Mouse (Mus musculus) inflammation-experienced regulatory T-cells, adult 6 months (primary cell): Measurements from ENCODE around the gene Svop. TPM values are rescaled to one million over a fixed set of nuclear protein-coding genes. Genes with fewer than 3 reads are reported as not detected.

Source experiments
- ATAC-seq: one replicate; pipeline ENCODE4 v1.8.0; 2017
- polyA plus RNA-seq, 3 experiments: library from polyadenylated mRNA; unstranded; fragments of 100-300 nt; shearing (Covaris generic); gene quantifications; one replicate each; pipeline ENCODE4 v1.2.1; 2017

Gene Svop
- polyA plus RNA-seq, 3 experiments from 2014 or later = not detected

DNA sequence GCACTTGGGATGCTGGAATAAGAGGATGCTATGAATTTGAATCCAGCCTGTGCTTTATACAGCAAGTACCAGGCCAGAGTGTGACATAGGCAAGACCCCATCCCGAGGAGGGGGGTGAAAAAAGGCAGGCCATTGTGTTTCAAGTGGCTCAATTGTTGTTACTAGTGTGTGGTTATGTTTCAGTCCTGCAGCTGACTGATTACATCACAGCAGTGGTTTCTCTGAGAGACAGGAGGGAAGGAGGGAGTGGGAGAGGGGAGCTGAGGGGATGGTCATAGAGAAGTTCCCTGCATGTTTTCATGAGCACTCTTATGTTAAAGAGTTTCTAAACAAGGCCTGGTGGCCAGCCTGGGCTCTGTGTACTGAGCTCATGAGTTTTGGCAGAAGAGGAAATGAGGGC is 11.4 kb upstream of the Svop start:
- no peak for ATAC-seq

DNA sequence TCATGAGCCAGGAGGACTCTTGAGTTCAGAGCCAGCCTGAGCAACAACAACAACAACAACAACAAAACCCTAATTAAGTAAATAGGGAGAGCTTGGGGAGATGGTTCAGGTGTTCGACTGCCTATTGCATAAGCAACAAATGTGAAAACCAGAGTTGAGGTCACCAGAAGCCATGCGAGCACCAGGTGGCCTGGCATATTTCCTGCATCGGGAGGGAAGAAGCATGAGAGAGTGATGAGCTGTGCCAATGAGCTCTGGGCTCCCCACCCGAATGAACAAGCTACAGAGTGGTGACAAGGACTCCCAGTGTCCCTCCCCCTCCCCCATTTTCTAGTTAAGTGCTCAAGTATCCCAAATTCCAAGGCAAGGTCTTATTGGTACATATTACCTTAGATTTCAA is 10.5 kb upstream of the Svop start:
- no peak for ATAC-seq

DNA sequence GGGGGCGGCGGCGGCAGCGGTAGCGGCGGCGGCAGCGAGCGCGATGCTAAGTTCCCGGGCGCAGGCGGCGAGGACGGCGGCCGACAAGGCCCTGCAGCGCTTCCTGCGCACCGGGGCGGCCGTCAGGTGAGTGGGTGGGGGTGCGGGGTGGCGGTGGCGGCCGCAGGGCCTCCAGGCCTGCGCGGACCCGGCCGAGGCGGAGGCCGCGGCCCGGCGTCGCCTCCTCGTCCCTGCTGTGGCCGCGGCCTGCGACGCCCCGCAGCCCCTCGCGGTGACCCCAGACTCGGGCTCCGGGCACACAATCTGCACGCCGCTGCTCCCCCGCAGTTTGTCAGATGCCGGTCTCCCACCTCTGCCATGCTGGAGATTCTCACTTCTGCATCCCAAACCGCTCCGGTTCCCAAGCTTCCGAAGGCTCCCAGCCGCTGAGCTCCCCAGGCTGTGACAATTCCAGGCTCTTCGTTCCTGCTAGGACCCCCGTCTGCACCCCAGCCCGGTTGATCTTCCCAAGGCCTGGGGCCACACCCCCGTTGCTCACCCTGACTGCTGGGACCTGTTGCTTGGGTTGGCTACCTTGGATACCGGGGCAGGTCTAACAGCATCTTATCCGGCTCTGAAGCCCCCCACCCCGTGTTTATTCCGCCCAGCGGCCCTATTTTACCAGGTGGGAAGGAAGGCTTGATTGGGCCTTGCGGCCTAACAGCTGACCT is 9.2 kb upstream of the Svop start:
- ATAC-seq = peak; percentile 35

DNA sequence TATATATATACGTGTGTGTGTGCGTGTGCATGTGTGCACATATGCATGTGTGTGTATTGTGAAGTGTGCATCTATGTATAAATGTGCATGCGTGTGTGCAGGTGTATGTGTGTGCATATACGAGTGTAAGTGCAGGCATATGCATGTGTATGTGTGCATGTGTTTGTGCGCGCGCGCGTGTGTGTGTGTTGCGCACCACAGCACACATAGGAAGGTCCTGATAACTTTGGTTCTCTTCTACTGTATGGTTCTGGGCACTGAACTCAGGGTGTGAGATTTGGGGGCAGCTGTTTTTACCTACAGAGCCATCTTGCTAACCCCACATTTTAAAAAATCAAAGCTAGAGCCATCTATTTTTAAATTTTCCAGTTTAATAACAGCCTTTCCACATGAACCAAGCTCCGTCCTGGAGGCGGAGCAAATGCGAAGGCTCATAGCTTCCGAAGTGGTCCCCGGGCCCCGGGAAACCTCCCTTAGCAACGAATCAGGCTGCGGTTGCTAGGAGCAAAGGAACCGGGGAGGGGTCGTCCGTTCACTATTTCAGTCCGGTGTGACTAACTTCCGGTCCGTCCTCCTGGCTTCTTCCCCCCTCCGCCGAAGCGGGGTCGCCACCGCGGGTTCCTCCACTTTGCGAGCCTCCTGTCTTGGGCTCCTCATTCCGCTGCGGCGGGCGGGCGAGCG is 8.5 kb upstream of the Svop start:
- peak; percentile 77 for ATAC-seq

DNA sequence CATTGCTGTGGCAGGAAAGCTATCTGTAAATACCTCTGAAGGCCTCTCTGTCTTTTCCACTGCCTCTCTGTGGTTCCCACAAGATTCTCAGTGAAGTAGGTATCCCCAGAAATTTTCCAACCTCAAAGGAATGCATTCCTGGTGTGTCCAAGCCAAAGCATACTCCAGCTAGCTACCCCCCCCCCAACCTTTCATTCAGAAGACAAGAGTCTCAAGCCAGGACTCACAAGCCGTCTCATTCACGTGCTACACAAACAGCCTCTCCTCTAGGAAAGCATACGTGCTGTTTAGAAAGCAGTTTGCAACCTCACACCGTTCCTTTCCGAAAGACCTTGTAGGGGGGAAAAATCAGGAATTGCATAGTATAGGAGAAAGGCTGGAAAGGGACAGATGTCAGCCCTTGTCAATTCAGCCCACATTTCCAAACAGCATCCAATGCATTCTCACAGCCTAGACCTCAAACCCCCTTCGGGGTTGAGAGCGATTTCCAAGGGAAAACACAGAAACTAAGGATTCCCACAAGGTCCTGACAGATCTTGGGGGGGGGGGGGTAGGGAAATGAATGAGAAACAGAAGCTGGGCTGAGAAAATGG is 853 bp downstream of the Svop start:
- no peak for ATAC-seq

DNA sequence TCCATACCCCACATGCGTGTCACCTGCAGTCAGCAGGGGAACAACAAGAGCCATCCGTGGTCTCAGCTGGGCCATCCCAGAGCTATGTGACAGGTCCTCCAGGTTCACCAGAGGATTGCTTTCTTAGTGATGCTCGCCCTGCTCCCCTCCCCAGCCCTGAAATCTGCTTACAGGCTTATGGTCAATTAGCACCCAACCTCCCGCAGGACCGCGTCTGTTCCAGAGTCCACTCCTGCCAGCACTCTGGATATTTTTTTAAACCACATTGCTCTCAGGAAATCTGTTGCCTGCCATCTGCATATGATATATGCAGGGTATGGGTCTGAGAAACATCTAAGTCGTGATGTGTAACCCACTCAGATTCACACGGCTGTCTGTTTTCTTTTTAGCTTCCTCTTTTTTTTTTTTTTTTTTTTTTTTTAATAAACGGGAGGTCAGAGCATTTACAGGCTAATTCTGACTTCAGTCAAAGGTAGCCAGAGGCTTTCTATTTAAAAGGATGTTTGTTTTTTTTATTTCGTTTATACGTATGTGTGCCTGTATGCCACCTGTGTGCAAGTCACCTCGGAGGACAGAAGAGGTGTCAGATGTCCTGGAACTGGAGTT is 3.4 kb downstream of the Svop start:
- no peak for ATAC-seq

DNA sequence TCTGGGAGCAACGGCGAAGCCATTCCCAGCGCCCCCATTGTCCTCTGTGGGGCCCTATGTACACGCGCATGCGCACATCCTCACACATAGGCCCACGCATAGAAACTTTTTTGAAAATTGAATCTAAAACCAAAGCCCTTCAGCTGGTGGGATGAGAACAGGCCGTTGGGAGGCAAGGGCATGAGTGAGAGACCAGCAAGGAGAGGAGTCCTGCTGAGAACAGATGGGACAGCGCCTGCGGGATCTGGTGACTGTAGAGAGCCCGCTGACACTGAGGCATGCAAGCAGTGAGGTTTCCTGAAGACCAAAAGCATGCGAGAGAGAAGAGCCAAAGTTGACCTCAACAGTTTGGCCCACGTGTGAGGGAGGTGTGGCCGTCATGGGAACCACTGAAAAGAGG is 5.9 kb downstream of the Svop start:
- no peak for ATAC-seq

DNA sequence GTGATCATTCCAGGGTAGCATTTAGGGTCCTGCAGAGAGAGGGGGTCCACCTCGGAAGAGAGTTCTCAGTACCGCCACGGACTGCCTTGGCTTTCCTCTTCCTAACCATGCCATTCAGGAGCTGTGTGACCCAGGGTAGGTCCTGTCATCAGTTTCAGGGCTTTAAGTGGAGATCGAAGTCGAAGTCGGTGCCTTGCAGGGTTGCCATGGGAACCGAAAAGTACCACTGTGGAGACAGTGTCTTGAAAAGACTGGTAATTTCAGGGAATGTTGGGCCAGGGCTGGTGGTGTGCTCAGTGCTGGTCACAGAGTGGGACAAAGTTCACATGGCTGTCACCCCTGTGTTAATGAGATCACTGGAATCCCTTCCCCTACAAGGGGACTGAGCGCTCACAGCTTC is 14.4 kb downstream of the Svop start:
- ATAC-seq = no peak

DNA sequence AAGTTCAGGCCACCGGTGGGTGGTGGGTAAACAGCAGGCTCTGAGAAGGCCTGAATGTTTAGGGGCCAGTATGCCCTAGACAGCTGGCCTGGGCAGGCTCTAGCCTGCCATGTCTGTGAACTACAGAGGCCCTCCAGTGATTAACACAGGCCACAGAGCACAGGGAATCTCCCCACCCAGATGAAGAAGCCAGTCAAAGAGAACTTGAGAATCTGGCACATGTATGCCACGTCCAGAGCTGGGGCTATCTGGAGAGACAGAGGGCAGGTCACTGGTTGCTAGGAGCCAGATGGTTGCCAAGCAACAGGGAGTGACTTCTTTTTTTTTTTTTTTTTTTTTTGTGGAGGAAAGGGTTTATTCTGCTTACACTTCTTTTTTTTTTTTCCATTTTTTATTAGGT is 19.1 kb downstream of the Svop start:
- ATAC-seq = no peak

DNA sequence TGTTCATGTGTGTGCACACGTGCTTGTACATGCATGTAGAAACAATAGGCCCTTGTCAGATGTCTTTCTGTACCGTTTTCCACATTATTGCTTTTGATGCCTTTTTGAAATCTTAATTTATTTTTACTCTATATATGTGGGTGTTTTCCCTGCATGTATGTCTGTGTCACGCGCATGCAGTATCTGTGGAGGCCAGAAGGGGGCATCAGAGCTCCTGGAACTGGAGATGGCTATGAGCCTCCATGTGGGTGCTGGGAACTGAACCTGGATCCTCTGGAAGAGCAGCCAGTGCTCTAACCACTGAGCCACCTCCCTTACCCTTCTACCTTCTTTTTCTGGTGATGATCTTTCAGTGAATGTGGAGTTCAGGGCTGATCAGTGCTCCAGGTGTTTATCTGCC is 20.5 kb downstream of the Svop start:
- no peak for ATAC-seq

DNA sequence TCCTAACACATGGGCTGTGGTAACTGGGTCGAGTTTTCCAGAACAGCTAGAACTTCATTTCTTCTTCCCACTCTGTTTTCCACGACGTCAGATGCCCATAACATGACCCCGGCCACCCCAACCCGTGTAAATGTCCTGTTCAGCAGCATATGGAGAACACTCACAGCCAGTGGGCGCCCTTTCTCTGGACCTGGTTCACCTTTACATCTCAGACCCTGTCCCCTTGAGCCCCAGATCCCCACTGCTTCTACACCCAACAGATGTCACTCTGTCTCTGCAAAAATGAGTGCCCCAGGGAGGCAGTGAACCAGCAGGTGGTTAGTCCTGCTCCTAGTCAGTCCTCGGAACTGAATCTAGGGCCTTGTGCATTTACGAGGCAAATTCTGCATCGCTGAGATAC is 23.4 kb downstream of the Svop start:
- no peak for ATAC-seq

DNA sequence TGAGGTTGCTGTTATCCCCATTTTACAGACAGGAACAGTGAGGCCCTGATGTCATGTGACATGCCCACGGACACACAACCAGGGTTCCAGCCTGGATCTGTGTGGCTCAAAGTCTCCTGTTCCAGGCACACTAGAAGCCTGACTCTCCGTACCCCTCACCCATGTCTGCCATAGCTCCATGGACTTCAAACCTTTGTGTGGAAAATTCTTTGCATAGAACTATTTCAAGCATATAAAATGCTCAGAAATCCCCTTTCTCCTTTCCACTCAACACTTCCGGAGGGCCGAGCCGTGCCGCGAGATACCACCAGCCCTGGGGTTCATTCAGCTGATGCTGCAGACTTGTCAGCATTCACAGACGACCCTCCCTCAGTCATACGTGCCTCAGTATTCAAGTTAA is 23.8 kb downstream of the Svop start:
- no peak for ATAC-seq

DNA sequence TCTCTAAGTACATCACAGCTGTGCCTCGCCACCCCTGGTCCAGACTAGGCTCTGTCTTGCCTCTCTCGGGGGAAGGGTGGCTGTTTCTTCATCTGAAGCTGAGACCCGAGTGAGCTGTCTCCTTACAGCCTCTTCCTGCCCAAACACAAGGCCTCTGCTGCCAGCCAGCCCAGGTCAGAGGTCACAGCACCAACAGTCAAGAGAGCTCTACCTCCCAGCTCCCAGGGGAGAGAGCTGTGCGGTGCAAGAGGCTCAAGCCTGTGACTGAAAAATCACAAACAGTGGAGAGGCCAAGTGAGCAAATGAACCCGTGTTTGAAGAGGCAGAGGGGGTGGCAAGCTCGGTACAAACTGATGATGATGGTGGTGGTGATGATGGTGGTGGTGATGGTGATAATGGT is 24.8 kb downstream of the Svop start:
- ATAC-seq = no peak

DNA sequence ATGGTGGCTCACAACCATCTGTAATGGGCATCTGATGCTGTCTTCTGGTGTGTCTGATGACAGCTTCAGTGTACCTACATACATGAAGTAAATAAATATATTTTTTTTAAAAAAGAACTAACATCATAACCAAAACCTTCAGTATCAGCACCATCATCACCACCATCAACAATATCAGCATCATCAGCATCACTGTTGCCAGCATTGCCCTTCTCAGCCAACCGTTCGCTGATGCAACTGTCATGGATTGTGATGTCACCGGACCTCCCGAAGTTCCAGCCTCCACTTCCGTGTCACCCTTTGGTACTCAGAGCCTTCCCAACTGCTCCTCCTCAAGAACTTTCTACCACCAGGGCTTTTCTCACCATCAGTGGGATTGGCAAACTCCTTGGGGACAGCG is 26.2 kb downstream of the Svop start, which contains the start of gene Usp30:
Gene Usp30 (plus strand): TSS at position 301 of the 400 bp plus-strand sequence.
- no peak for ATAC-seq

DNA sequence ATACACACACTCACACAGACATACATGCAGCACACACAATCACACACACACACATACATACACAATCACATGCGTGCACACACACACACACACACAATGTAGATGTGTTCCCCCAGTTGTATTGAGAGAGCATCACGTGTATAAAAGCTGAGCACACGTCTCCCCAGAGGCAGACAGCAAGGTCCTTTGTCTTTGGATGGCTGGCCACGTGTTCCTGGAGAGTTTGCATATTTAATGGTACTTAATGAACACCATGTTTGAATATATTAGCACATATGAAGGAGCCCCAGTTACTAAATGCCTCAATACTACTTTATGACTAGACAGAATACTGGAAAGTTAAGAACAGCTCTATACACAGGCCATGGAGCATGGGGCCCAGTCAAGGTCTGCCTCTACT is 27.4 kb downstream of the Svop start:
- ATAC-seq = no peak

DNA sequence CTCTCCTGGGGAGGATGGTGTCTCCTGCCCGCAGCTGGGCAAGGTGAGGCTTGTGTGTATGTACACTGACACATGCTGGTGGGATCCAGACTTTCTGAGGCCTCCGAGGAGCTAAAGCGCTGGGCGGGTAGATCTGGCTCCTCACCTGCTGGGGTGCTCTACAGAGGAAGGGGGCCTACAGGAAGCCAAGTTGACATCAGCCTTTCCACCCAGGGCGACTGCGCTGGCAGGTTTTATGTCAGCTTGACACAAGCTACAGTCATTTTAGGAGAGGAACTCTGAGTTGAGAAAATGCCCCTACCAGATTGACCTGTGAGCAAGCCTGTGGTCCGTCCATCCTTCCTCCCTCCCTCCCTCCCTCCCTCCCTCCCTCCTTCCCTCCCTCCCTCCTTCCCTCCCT is 29.7 kb downstream of the Svop start:
- ATAC-seq = no peak

DNA sequence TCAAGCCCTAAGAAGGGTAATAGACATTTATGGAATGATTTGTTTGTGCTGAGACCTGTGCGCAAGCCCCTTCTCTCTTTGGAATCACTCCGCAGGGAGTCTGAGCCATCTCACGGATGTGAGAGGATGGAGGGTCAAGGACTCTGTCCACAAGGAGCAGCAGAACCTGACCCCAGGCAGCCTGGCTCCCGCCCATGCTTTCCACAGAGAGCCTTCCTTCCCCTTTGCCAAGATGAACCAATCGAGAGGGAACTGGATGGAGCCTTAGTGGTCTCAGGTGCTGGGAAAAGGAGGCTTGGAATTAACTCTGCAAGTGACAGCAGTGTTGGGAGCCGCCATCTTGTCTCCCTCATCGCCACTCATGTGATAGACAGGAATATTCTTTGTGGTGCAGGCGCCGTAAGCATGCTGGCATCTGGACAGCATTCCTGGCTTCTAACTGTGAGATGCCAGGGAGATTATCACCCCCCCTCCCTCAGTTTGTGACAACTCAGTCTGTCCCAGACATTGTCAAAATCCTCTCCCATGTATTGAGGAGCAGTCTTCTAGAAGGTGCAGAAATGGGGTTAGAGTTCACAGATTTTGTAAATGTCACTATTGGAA is 34.1 kb downstream of the Svop start:
- ATAC-seq = no peak

DNA sequence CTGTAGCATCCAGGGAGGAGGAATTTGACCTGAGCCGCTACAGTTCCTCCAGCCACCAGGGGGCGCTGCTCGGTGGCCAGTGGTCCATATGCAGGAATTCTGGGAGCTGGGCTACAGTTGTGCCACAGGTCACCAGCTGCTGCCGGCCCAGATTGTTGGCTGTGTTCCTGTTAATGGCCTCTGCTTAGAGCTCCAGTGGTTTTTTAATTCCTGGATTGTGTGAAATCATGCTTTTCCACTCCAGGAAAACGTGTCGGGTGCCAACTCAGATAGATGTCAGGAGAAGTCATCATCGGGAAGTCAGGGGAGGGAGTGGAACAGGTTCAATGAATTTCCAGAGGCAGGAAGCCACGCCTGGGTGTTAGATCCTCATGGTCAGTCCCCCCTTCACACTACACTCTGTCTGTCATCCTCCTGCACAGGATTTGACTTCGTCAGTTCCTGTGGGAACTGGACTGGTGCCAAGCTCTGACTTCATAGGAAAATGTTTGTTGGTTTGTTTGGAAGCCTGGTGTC is 39.1 kb downstream of the Svop start:
- ATAC-seq = no peak

DNA sequence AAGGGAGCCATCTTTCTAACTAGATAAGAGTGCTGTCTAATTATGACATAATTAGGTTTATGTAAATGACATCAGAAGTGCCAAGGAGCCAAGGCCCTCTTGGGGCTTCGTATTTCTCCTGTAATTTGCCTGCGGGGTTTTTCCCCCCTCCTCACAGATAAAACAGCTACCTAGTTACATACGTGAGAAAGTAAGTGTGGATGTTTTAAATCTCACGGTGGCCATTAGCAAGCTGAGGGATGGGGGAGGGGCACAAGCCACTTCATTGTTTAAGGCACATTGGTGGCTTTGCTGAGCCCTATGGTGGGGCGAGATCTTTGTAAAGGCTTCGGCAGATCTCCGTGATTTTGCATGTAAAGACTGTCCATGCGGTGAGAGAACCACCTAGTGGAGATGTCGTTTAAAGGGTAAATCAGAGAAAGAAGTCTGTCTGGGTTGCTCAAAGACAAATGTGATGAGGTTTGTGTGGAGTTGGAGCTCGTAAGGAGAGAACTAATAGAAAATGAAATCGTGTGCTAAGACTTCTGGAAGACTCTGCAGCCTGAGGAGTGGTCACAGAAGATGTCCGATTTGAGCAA is 42.5 kb downstream of the Svop start:
- ATAC-seq = no peak

DNA sequence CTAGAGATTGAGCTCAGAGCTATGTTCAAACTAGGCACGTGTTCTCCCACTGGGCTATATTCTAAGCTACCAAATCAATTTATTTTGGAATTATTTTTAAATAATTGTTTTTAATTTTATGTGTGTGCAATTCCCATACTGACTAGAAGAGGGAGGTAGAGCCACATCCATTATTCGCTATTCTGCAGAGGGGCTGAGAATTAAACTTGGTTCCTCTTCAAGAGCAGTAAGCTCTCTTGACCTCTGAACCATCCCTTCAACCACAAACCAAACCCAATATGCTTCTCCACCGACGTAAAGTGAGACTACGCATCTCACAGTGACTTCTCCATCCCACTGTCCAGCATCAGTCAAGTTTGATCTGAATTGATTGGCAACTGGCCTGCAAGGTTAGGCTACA is 44.2 kb downstream of the Svop start:
- ATAC-seq = no peak

DNA sequence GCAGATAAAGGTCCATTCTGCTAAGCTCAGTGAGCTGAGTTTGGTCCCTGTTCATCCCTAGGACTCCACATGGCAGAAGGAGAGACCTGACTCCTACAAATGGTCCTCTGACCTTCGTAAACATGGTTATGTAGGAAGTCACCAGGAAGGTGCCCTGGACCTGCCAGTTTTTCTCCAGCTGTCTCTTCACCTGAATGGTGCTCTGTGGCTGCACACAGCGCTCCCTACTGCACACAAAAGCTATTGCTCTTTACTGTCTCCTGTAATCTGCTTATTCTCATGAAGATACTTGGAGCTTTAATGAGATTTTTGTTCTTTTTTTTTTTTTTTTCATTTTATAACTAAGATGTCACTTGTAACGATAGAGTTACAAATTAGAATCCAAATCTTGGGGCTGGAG is 44.8 kb downstream of the Svop start:
- ATAC-seq = no peak

DNA sequence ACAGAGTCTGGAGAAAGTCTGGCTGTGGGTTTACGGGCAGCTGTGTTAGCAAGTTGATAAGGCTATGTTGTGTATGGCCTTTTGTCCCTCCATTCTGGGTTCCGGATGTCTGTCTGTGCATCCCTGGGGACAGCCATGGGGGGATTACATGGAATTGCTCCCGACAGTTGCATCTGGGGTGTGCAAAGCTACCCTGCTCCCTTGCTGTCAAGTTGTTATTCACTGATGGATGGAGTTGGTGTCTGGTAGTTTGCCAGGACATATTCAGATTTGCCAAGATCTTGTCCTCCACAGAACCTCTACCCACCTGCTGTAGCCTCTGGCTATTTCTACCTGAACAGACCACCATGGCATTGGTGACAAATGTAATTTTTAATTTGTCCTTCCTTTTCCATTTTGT is 45.2 kb downstream of the Svop start:
- no peak for ATAC-seq

DNA sequence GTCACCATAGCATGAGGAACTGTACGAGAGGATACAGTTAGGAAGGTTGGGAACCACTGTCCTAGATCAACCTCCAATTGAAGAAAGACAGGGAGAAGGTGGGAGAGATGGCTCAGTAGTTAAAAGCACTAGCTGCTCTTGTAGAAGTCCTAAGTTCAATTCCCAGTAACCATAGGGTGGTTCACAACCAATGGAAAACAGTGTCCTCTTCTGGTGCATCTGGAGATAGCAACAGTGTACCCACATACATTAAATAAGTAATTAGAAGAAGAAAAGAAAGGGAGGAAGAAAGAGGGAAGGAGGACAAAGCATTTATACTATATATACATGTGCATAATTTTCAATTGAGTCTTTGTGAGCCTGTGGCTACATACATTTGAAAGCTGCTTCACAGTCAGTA is 46.2 kb downstream of the Svop start:
- no peak for ATAC-seq
